Mouse (Mus musculus) bone marrow, adult 2 months (tissue): Measurements from ENCODE around the gene Pkd1l2.

Source experiments
- CTCF ChIP-seq: fragments of 200-500 bp; IDR thresholded peaks from 2 replicates; pipeline ENCODE4 v1.5.1; 2011; ENCODE audit warnings: low read length, control low read depth; ENCODE audit not compliant: control insufficient read depth, insufficient read depth
- POLR2A ChIP-seq: fragments of 200-500 bp; IDR thresholded peaks from 2 replicates; pipeline ENCODE4 v1.6.1; 2011; ENCODE audit warnings: low read depth, mild to moderate bottlenecking, control low read depth, low read length, borderline replicate concordance; ENCODE audit not compliant: control insufficient read depth

- no peak for TF ChIP-seq CTCF
- no peak for TF ChIP-seq POLR2A
Measured at GRCm38 (mm10) chr8:117087036-117087435, 4.8 kb upstream of the Pkd1l2 start.
